Mouse (Mus musculus): Measurements from ENCODE around the gene Napsa. TPM values are rescaled to one million over a fixed set of nuclear protein-coding genes. Genes with fewer than 3 reads are reported as not detected.
A peak's percentile ranks its signal among the peaks of the same experiment; 100 is the strongest.

Gene Napsa
- polyA plus RNA-seq, 1 experiment = 4,402 TPM

DNA sequence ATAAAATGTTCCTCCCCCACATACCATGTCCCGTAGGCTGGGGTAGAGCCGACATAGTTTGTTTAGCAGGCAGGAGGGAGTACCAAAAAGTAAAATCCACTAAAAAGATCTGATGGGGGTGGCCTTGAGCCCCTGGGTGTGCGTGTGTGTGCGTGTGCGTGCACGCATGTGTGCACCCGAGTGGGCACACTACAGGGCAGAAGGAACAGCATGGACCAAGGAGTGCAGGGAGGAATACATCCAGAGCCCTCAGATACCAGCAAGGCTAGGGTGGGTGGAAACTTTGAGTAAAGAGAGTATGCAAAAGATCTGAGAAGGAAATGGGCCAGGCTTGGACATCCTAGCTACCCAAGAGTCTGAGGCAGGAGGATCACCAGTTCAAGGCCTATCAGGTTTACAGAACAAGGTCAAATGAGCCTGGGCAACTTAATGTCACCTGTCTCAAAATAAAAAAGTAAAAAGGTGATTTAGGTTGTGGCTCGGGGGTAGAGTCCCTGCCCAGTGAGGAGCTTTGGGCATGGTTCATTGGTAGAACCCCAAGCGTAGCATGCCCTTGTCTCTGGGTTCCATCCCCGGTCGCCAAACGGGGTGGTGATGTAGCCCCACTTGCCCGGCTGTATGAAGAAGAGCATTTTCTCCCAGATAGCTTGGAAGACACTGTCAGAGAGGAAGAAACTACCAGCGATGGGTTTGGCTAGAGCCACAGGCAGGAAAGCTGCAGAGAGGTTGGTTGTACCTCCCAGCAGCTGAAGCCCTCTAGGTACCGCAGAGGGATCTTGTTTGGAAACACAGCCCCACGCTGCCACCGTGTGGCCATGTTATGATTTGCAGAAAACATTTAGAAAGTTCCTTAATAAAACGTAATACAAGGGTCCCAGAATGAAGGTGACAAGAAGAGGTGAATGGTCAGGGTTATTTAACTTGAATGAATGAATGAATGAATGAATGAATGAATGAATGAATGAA lies 11.5 kb upstream of the Napsa start:
- no peak for TF ChIP-seq POLR2A (IDR thresholded peaks at IDR 0.05; ENCODE audit: low read depth, low read length)
- peak; percentile 87 for TF ChIP-seq CTCF (conservative IDR thresholded peaks at IDR 0.05; ENCODE audit: insufficient read depth, insufficient read length, low read depth, low read length)
- no peak overlapping the region for H3K27ac ChIP-seq (ENCODE audit: insufficient read depth, low read depth, low read length)
- H3K4me3 ChIP-seq (ENCODE audit: insufficient read depth, low read depth, low read length) = no peak overlapping the region
- no peaks in the 10 kb centered on the region for H3K27me3 ChIP-seq (replicated peaks; ENCODE audit: control insufficient read depth, insufficient read depth, low read length)
- 50% methylated on average over 18 of the region's 18 CpGs for WGBS
- H3K36me3 ChIP-seq (ENCODE audit: control insufficient read depth, insufficient read depth, low read length) = no peaks in the 10 kb centered on the region
- DNase-seq = peak; percentile 86
- peaks cover 6% of the 10 kb centered on the region; the same call in 1 of the 2 replicates for H3K4me1 ChIP-seq (ENCODE audit: control insufficient read depth, insufficient read depth, low read length)

DNA sequence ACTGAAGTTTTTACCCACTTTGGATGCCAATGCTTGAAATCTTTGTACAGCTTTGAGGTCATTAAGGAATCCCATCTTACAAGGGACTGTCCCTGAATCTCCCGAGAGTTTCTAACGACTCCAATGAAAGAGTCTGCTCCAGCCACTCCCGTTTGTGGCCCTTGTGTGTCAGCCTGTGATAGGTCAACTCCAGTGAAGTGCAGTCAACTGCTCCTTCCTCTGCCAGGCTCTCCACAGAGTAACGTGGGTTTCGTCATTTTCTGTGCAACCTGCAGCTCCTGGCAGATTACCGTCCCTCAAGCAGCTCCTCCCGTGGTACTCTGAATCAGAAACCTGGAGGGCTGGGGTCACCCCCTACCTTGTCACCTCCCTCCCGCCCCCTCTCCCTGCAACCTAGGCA lies 8.9 kb upstream of the Napsa start:
- H3K4me3 ChIP-seq (ENCODE audit: insufficient read depth, low read depth, low read length) = no peak overlapping the region
- TF ChIP-seq POLR2A (IDR thresholded peaks at IDR 0.05; ENCODE audit: low read depth, low read length) (no peak), CTCF (conservative IDR thresholded peaks at IDR 0.05; ENCODE audit: insufficient read depth, insufficient read length, low read depth, low read length) (no peak)
- H3K27ac ChIP-seq (ENCODE audit: insufficient read depth, low read depth, low read length) = no peak overlapping the region
- H3K36me3 ChIP-seq (ENCODE audit: control insufficient read depth, insufficient read depth, low read length) = no peaks in the 10 kb centered on the region
- H3K27me3 ChIP-seq (replicated peaks; ENCODE audit: control insufficient read depth, insufficient read depth, low read length) = no peaks in the 10 kb centered on the region
- WGBS = 39% methylated on average over 8 of the region's 8 CpGs
- peaks cover 6% of the 10 kb centered on the region; the same call in 1 of the 2 replicates for H3K4me1 ChIP-seq (ENCODE audit: control insufficient read depth, insufficient read depth, low read length)
- DNase-seq = peak; percentile 35

DNA sequence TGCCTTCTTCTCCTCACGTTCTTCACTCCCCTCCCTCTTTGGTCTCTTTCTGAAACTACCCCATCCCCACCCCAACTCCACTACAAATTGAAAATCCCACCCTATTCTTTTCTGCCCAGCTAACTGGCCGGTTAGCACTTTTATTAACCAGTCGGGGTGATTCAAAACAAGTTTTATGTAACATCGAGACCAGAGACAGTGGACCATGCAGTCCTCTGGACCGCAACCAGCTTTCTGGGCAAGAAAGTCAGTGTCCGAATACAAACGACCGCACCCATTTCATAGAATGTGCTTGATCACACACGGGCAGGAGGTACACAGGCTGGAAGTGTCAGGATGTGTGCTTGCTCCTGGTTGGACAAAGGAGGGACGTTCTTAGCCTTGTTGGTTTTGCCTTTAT lies 7.7 kb upstream of the Napsa start:
- H3K36me3 ChIP-seq (ENCODE audit: control insufficient read depth, insufficient read depth, low read length) = no peaks in the 10 kb centered on the region
- H3K27ac ChIP-seq (ENCODE audit: insufficient read depth, low read depth, low read length) = peak overlapping the region; percentile 24; the same call in 1 of the 2 replicates
- TF ChIP-seq POLR2A (IDR thresholded peaks at IDR 0.05; ENCODE audit: low read depth, low read length) (no peak), CTCF (conservative IDR thresholded peaks at IDR 0.05; ENCODE audit: insufficient read depth, insufficient read length, low read depth, low read length) (no peak)
- no peak overlapping the region for H3K4me3 ChIP-seq (ENCODE audit: insufficient read depth, low read depth, low read length)
- peaks cover 6% of the 10 kb centered on the region; the same call in 1 of the 2 replicates for H3K4me1 ChIP-seq (ENCODE audit: control insufficient read depth, insufficient read depth, low read length)
- no peaks in the 10 kb centered on the region for H3K27me3 ChIP-seq (replicated peaks; ENCODE audit: control insufficient read depth, insufficient read depth, low read length)
- 49% methylated on average over 10 of the region's 10 CpGs for WGBS
- peak; percentile 88 for DNase-seq

DNA sequence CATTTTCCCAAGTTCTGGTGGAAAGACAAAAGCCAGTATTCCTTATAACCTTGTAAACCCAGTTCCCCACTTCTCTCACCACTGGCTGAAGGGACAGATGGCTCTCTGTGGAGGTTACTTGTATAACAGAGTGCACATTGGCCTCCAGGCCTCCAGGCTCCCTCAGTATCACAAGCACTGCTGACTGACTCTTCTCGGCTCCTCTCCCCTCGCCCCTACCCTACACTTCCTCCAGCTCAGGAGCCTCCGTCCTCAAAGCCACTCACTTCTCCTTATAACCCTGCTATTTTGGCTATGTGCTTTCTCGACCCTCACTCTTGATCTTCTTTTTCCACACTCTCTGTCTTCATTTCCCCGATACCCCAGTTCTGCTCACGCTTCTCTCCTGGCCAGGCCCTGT lies 6.8 kb upstream of the Napsa start:
- no peak overlapping the region for H3K4me3 ChIP-seq (ENCODE audit: insufficient read depth, low read depth, low read length)
- no peaks in the 10 kb centered on the region for H3K27me3 ChIP-seq (replicated peaks; ENCODE audit: control insufficient read depth, insufficient read depth, low read length)
- no peak for TF ChIP-seq POLR2A (IDR thresholded peaks at IDR 0.05; ENCODE audit: low read depth, low read length)
- DNase-seq = no peak
- peaks cover 6% of the 10 kb centered on the region; the same call in 1 of the 2 replicates for H3K4me1 ChIP-seq (ENCODE audit: control insufficient read depth, insufficient read depth, low read length)
- no peak overlapping the region for H3K27ac ChIP-seq (ENCODE audit: insufficient read depth, low read depth, low read length)
- H3K36me3 ChIP-seq (ENCODE audit: control insufficient read depth, insufficient read depth, low read length) = no peaks in the 10 kb centered on the region
- 62% methylated on average over 6 of the region's 6 CpGs for WGBS

DNA sequence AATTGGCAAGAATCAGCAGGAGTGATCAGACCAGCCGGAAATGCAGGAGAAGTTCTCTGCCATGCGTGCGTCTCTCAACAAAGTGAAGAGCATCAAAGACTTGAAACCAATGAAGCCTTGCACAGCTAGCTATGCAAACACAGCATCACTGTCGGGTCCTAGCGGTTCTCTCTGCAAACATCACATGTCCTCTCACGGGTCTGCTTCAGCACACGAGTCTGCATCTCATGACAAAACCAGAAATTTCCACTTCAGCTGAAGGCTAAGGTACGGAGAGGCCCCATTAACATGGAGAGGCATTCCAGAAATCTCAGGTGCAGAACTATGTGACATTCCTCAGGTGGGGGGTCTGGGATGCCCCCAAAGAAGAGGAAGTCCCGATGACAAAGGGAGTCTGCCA lies 3.4 kb upstream of the Napsa start:
- WGBS = 57% methylated on average over 9 of the region's 9 CpGs
- Histone ChIP-seq H3K4me1 (ENCODE audit: control insufficient read depth, insufficient read depth, low read length) (peaks cover 6% of the 10 kb centered on the region; the same call in 1 of the 2 replicates), H3K36me3 (ENCODE audit: control insufficient read depth, insufficient read depth, low read length) (no peaks in the 10 kb centered on the region), H3K27ac (ENCODE audit: insufficient read depth, low read depth, low read length) (no peak overlapping the region), H3K4me3 (ENCODE audit: insufficient read depth, low read depth, low read length) (no peak overlapping the region), H3K27me3 (replicated peaks; ENCODE audit: control insufficient read depth, insufficient read depth, low read length) (no peaks in the 10 kb centered on the region)
- TF ChIP-seq POLR2A (IDR thresholded peaks at IDR 0.05; ENCODE audit: low read depth, low read length) = no peak
- no peak for DNase-seq

DNA sequence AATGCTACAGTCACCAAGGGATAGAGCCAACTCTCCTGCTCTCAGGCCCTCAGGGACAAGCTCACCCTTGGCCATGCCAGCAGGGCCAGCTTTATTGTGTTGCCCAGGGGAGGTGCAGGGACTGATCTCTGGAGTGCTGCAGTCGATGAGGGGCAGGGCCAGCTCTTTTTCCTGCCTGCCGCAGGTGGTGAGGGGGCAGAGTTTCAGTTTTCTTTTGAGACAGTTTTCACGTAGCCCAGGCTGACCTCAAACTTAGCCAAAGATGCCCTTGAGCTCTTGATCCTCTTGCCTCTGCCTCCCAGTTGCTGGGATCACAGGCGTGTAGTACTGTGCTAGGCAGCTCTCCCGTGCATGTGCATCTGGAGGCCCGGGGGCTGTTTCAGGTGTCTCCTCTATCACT lies 1.2 kb upstream of the Napsa start:
- no peaks in the 10 kb centered on the region for H3K27me3 ChIP-seq (replicated peaks; ENCODE audit: control insufficient read depth, insufficient read depth, low read length)

DNA sequence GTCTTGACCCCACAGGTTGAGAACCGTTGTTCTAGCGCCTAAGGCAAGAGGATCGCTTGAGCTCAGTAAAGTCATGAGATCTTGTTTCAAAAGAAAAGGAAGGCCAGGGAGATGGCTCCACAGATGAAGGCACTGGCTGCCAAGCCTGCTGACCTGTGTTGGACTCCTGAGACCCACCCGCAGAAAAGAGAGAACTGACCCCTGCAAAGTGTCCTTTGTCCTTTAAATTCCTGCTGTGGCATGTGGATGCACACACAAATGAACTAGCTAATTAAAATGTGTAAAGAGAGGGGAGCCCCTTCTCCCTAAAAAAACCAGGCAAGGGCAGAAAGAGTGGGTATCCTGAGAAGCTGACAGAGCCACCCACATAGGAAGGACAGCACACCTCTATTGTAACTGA lies 369 bp upstream of the Napsa start:
- H3K27ac ChIP-seq (ENCODE audit: insufficient read depth, low read depth, low read length) = peak overlapping the region; percentile 2; the same call in 1 of the 2 replicates
- no peaks in the 10 kb centered on the region for H3K4me1 ChIP-seq (ENCODE audit: control insufficient read depth, insufficient read depth, low read length)
- H3K36me3 ChIP-seq (ENCODE audit: control insufficient read depth, insufficient read depth, low read length) = no peaks in the 10 kb centered on the region
- DNase-seq = peak; percentile 78
- no peak overlapping the region for H3K4me3 ChIP-seq (ENCODE audit: insufficient read depth, low read depth, low read length)
- 46% methylated on average over 4 of the region's 4 CpGs for WGBS
- H3K27me3 ChIP-seq (replicated peaks; ENCODE audit: control insufficient read depth, insufficient read depth, low read length) = no peaks in the 10 kb centered on the region
- TF ChIP-seq POLR2A (IDR thresholded peaks at IDR 0.05; ENCODE audit: low read depth, low read length) (no peak), CTCF (conservative IDR thresholded peaks at IDR 0.05; ENCODE audit: insufficient read depth, insufficient read length, low read depth, low read length) (no peak)

More for the DNA sequence above, 1.2 kb upstream of the Napsa start:
- 72% methylated on average over 6 of the region's 6 CpGs for WGBS
- DNase-seq = no peak
- TF ChIP-seq POLR2A (IDR thresholded peaks at IDR 0.05; ENCODE audit: low read depth, low read length) (no peak), CTCF (conservative IDR thresholded peaks at IDR 0.05; ENCODE audit: insufficient read depth, insufficient read length, low read depth, low read length) (no peak)
- Histone ChIP-seq H3K36me3 (ENCODE audit: control insufficient read depth, insufficient read depth, low read length) (no peaks in the 10 kb centered on the region), H3K4me3 (ENCODE audit: insufficient read depth, low read depth, low read length) (no peak overlapping the region), H3K27ac (ENCODE audit: insufficient read depth, low read depth, low read length) (no peak overlapping the region; the same call in 1 of the 2 replicates), H3K4me1 (ENCODE audit: control insufficient read depth, insufficient read depth, low read length) (no peaks in the 10 kb centered on the region)
